Mouse (Mus musculus): ENCODE measurements around the gene Zc3h12c. TPM values are rescaled to one million over a fixed set of nuclear protein-coding genes. Genes with fewer than 3 reads are reported as not detected.

The Zc3h12c gene
- polyA plus RNA-seq (2015; fragmentation: Nextera tagmentation; extraction: Ambion mirVana), result 1.9 and 3.3 TPM in 2 replicates

DNA sequence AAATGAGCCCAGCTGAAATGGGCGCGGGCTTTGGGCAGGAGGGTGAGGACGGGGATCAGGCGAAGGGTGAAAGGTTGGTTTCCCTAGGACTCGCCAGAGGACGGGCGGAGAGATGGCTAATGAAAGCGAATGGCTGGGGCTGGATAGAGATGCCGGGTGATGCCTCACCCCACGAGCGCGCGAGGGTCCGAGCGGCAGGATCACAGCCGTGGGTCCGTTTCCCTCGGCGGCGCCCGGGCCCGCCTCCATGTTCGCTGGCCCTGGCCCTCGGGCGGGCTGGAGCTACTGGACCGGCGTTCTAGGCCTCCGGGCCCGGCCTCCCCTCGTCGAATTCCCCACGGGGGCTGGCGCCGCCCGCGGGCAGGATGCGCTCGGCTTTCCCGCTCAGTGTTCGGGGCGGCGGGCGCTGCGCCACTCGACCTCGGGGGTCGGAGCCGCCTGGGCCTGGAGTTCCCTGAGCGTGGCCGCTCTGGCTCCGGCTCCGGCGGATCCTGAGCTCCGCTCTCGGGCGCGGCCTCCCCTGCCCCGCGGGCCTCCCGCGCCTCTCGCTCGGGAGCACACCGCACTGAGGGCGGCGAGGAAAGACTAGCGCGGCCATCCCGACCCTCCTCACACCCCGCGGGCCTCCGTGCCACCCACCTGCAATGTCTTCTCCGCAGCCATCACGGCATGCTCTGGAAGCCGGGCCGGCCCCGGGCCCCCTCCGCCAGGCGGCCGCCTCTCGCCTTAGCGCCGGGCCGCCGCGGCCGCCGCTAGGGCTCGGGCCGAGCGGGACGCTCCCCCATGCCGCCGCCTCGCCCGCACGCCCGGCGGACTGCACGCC, at the start of gene Zc3h12c:
Zc3h12c (minus strand) TSS at position 710 of the 823 bp plus-strand sequence.

Small RNAs within 50 kb of the gene (microRNA-seq; reads per million reads assigned to microRNA genes)
- gene Gm27686 (ENCODE audit: borderline replicate concordance, insufficient number of aligned reads) (not detected), gene Mir6244 (ENCODE audit: borderline replicate concordance, insufficient number of aligned reads) (not detected)

Other genes with a start within 250 kb of the Zc3h12c start
- 1,264 and 2,418 TPM in 2 replicates for gene Fdx1, start 205.0 kb downstream of the Zc3h12c start, polyA plus RNA-seq (2015; fragmentation: Nextera tagmentation; extraction: Ambion mirVana)
- 75.8 and 99.3 TPM in 2 replicates for gene Rdx, start 121.4 kb downstream of the Zc3h12c start, polyA plus RNA-seq (2015; fragmentation: Nextera tagmentation; extraction: Ambion mirVana)